Mouse (Mus musculus): Measurements from ENCODE around the gene Npl.

DNA sequence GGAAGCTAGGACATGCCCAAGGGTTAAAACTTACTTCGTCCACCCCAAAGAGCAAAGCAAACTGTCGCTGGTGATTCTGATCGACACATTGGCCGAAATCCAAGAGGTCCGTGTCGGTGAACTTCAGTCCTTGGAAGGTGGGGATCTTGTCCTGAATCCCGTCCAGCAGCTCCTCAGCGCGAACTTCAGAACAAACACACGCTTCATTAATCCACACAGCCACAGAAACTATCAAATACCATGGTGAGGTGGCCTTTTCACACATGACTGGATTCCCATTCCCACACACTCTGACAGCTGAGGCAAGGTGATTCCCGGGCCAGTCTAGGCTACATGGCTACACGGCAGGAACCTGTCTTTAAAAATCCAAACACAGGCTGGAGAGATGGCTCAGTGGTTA, 34.5 kb downstream of the Npl start:
- TF ChIP-seq CTCF (IDR thresholded peaks at IDR 0.05; ENCODE audit: borderline replicate concordance, insufficient read depth, low read depth, low read length), result no peak
- TF ChIP-seq POLR2A (IDR thresholded peaks at IDR 0.05; ENCODE audit: borderline replicate concordance, insufficient read depth, low read length), result no peak

All from cerebellum, adult 2 months (tissue).